Mouse (Mus musculus) lung, postnatal 0 days (tissue): Measurements from ENCODE around the gene Sf3b5. TPM values are rescaled to one million over a fixed set of nuclear protein-coding genes. Genes with fewer than 3 reads are reported as not detected.

Experiments
- ATAC-seq: fragments of 200-750 bp; cut with Nextera tagmentation; 2 replicates; pipeline ENCODE4 v1.8.0; 2017; ENCODE audit warnings: moderate library complexity
- DNase-seq: peaks from one replicate; pipeline ENCODE4 v3.0.0-alpha.2; 2016; ENCODE audit warnings: low spot score
- H3K27ac ChIP-seq: fragments of 300-500 bp; sonication (generic); 2 replicates; pipeline ENCODE4 v1.5.1; 2014; ENCODE audit warnings: antibody characterized with exemption, mild to moderate bottlenecking, low read length, mixed read lengths
- H3K27me3 ChIP-seq: fragments of 300-500 bp; sonication (generic); replicated peaks from 2 replicates; pipeline ENCODE4 v1.6.1; 2014; ENCODE audit warnings: low read length, mixed read lengths; ENCODE audit not compliant: insufficient read depth
- H3K36me3 ChIP-seq: fragments of 300-500 bp; sonication (generic); 2 replicates; pipeline ENCODE4 v1.6.1; 2014; ENCODE audit warnings: low read length, mixed read lengths; ENCODE audit not compliant: insufficient read depth
- H3K4me1 ChIP-seq: fragments of 300-500 bp; sonication (generic); 2 replicates; pipeline ENCODE4 v1.6.1; 2014; ENCODE audit warnings: antibody characterized with exemption, low read depth, low read length, mixed read lengths; ENCODE audit not compliant: insufficient read depth
- H3K4me2 ChIP-seq: fragments of 300-500 bp; sonication (generic); replicated peaks from 2 replicates; pipeline ENCODE4 v1.6.1; 2014; ENCODE audit warnings: low read depth, mild to moderate bottlenecking, low read length, moderate library complexity, mixed read lengths
- H3K4me3 ChIP-seq: fragments of 300-500 bp; sonication (generic); 2 replicates; pipeline ENCODE4 v1.5.1; 2014; ENCODE audit warnings: low read depth, low read length
- H3K9ac ChIP-seq: fragments of 300-500 bp; sonication (generic); replicated peaks from 2 replicates; pipeline ENCODE4 v1.6.1; 2014; ENCODE audit warnings: low read depth, mild to moderate bottlenecking
- H3K9me3 ChIP-seq: fragments of 300-500 bp; sonication (generic); 2 replicates; pipeline ENCODE4 v1.6.1; 2016; ENCODE audit warnings: low read length, mixed read lengths
- CTCF ChIP-seq: IDR thresholded peaks from 2 replicates; pipeline ENCODE4 v1.5.1; 2016; ENCODE audit warnings: antibody characterized with exemption, mild to moderate bottlenecking
- EP300 ChIP-seq: IDR thresholded peaks from 2 replicates; pipeline ENCODE4 v1.6.1; 2016; ENCODE audit warnings: antibody characterized with exemption, mild to moderate bottlenecking, control low read depth
- WGBS: fragments of 180-500 bp; shearing (Covaris S2); extraction: QIAGEN DNeasy Blood & Tissue Kit; methylation state at CpG from one replicate; pipeline ENCODE4 v1.1.7; 2014; 5-methylcytosine and 5-hydroxymethylcytosine counted together
- polyA plus RNA-seq: library from polyadenylated mRNA; unstranded; fragments of >200 nt; fragmentation: Nextera tagmentation; extraction: Ambion mirVana; gene quantifications from 2 replicates; pipeline ENCODE4 v1.2.1, GENCODE M21; 2015

Gene Sf3b5
- polyA plus RNA-seq, 1 experiment from 2014 or later, result 27.1 TPM

DNA sequence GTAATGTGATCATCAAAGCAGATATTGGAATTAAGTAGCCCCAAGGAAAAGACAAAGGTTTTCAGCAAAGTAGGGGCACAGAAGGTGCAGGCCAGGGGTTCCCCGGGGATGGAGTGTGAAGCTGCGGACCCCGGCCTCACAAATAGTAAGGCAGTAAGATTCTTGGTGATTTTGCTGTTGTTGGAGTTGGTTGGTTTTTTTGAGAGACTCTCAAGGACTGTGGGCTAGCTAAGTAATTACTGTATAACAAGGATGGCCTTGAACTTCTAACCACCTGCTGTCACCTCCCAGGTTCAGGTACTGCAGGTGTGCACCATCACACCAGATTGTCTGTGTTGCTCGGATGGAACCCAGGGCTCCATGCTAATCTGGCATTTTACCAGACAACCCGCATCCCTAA, 24.3 kb downstream of the Sf3b5 start:
- Histone ChIP-seq H3K9ac (no peak overlapping the region), H3K27ac (no peak overlapping the region), H3K4me3 (no peak overlapping the region), H3K9me3 (no peaks in the 10 kb centered on the region), H3K4me1 (no peaks in the 10 kb centered on the region), H3K27me3 (no peaks in the 10 kb centered on the region), H3K36me3 (no peaks in the 10 kb centered on the region), H3K4me2 (no peak overlapping the region)
- ATAC-seq, result no peak
- 92% methylated on average over 5 of the region's 5 CpGs for WGBS
- TF ChIP-seq EP300 (no peak), CTCF (no peak)
- no peak for DNase-seq

DNA sequence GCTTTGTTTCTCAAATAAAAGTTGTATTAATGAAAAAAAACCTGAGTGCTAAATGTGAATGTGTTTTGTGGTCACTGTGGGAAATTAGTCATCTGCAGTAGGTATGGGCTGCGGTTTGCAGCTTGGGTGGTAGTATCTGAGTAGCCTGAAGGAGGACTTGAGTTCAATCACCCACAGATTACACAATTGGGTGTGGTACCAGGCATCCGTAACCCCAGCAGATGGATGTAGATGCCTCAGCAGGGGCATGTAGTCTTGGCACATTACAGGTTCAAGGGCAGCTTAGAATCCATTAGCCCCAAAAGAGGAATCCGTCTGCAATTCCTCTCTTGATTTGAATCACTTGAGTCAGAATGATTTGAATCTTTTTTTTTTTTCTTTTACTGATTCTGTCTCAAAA, 30.1 kb downstream of the Sf3b5 start:
- TF ChIP-seq CTCF (no peak), EP300 (no peak)
- H3K9ac ChIP-seq, result no peak overlapping the region
- no peak overlapping the region for H3K4me2 ChIP-seq
- no peaks in the 10 kb centered on the region for H3K9me3 ChIP-seq
- no peak overlapping the region for H3K4me3 ChIP-seq
- 81% methylated on average over 3 of the region's 3 CpGs for WGBS
- no peak overlapping the region for H3K27ac ChIP-seq
- H3K27me3 ChIP-seq, result no peaks in the 10 kb centered on the region
- DNase-seq, result no peak
- ATAC-seq, result no peak
- H3K36me3 ChIP-seq, result no peaks in the 10 kb centered on the region
- H3K4me1 ChIP-seq, result no peaks in the 10 kb centered on the region

DNA sequence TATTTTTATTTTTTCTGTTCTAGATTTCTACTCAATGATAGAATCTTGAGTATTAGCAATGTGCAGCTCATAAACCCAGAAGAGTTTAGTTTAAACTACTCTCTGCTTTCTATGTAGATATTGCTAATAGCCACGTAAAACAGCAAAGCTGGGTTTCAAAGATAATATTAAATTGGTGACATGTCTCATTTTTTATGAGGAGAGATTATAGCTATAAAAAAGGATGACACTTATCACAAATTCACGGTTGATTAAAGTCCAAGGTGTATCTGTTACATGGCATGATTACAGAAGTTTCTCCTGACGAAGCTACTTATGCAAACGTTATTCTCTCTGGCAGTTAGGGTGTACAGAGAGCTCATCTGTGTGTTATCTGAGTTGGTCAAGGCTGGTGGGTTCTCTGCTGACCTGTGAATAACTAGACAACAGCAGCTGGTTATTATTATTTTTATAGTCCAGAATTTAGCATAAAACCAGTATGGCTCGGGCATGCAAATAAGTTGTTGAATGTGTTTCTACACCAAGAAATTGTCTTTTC, 34.6 kb downstream of the Sf3b5 start:
- H3K4me1 ChIP-seq, result no peaks in the 10 kb centered on the region
- no peaks in the 10 kb centered on the region for H3K27me3 ChIP-seq
- no peak overlapping the region for H3K27ac ChIP-seq
- H3K4me2 ChIP-seq, result no peak overlapping the region
- ATAC-seq, result no peak
- TF ChIP-seq CTCF (no peak), EP300 (no peak)
- WGBS, result 79% methylated on average over 5 of the region's 5 CpGs
- H3K4me3 ChIP-seq, result no peak overlapping the region
- H3K9ac ChIP-seq, result no peak overlapping the region
- no peak for DNase-seq
- no peaks in the 10 kb centered on the region for H3K36me3 ChIP-seq
- H3K9me3 ChIP-seq, result no peaks in the 10 kb centered on the region

DNA sequence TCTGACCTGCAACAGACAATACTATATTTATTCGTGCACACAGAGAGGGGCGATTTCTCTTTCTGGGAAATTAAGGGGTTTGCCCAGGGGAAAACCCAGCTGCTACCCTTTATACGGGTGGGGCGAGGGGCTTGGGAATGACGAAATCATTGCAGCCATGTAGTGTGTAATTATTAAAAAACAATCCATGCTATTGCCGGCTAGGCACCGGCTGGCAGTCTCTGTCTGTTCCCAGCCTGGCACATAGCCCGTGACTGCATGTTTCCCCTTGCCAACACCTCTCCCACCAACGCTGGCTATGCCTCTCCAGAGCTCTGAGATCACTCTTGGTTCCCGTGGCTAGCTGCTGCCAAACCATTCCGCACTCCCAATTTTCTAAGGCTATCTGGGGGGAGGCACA, 39.5 kb downstream of the Sf3b5 start:
- 79% methylated on average over 11 of the region's 11 CpGs for WGBS
- H3K9ac ChIP-seq, result no peak overlapping the region
- ATAC-seq (no peak), DNase-seq (no peak)
- no peaks in the 10 kb centered on the region for H3K4me1 ChIP-seq
- no peak for TF ChIP-seq EP300
- TF ChIP-seq CTCF, result no peak
- no peak overlapping the region for H3K4me2 ChIP-seq
- no peaks in the 10 kb centered on the region for H3K9me3 ChIP-seq
- no peak overlapping the region for H3K27ac ChIP-seq
- H3K36me3 ChIP-seq, result no peaks in the 10 kb centered on the region
- no peaks in the 10 kb centered on the region for H3K27me3 ChIP-seq
- no peak overlapping the region for H3K4me3 ChIP-seq

DNA sequence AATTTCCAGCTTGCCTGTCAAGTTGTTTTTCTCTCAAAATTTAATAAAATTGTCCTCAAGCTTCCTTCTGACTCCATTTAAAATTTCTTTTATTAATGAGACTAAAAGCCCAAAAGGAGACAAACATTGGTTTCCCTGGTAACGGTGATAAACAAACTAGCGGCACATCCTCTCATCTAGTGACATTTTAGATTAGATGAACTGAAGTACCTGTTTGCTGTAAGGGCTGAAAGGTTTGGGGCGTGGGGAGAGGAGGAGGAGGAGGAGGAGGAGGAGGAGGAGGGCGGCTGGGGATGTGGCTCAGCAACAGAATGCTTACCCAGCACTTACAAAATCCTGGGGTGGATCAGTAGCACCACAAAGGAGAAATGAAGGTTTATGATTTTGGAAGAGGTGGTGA, 42.7 kb downstream of the Sf3b5 start:
- TF ChIP-seq EP300 (no peak), CTCF (no peak)
- Histone ChIP-seq H3K4me3 (no peak overlapping the region), H3K36me3 (no peaks in the 10 kb centered on the region), H3K27me3 (no peaks in the 10 kb centered on the region), H3K4me2 (no peak overlapping the region), H3K9me3 (no peaks in the 10 kb centered on the region), H3K9ac (no peak overlapping the region), H3K27ac (no peak overlapping the region), H3K4me1 (no peaks in the 10 kb centered on the region)
- DNase-seq, result no peak
- no peak for ATAC-seq
- 16% methylated on average over 4 of the region's 4 CpGs for WGBS

DNA sequence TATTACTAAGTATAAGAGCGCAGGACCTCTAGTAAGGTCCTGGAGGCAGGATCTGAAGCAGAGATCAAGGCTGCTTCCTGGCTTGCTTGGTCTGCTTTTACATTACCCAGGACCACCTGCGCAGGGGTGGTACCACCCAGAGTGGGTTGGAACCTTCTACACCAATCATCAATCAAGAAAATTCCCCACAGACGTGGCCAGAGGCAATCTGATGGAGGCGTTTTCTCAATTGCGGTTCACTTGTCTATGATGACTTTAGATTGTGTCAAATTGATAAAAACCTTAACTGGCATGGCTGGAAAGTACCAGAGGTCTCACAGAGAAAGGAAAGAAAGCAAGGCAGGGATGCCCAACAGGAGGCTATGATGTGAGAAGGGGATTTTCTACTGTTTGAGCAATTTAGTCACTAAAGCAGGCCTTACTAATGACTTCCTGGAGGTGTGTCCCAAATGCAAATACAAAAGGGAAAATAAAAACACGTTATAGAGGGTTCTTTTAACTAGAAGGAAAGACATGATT, 51.8 kb downstream of the Sf3b5 start:
- no peak overlapping the region for H3K9ac ChIP-seq
- 76% methylated on average over 6 of the region's 6 CpGs for WGBS
- TF ChIP-seq CTCF (no peak), EP300 (no peak)
- H3K9me3 ChIP-seq, result no peaks in the 10 kb centered on the region
- H3K36me3 ChIP-seq, result no peaks in the 10 kb centered on the region
- no peak overlapping the region for H3K27ac ChIP-seq
- 0 out of 2 replicates have a peak, but pooled peaks cover 5% of the 10 kb centered on the region for H3K27me3 ChIP-seq
- no peaks in the 10 kb centered on the region for H3K4me1 ChIP-seq
- DNase-seq (no peak), ATAC-seq (no peak)
- H3K4me3 ChIP-seq, result no peak overlapping the region
- no peak overlapping the region for H3K4me2 ChIP-seq

Other genes starting within 250 kb of the Sf3b5 start
- 88.4 and 107 TPM in 2 replicates for gene Utrn, start 136.0 kb upstream of the Sf3b5 start, polyA plus RNA-seq
- 8.9 and 12.0 TPM in 2 replicates for gene Stx11, start 41.0 kb upstream of the Sf3b5 start, polyA plus RNA-seq
- 43.4 and 44.8 TPM in 2 replicates for gene Plagl1, start 55.2 kb downstream of the Sf3b5 start, polyA plus RNA-seq
- not detected in 2 replicates for gene Zc2hc1b, start 172.7 kb downstream of the Sf3b5 start, polyA plus RNA-seq
- gene Ltv1, start 187.8 kb downstream of the Sf3b5 start, polyA plus RNA-seq, result 32.2 and 33.1 TPM in 2 replicates